Mouse (Mus musculus): ENCODE data around the gene 2810006K23Rik.
"Not testable (repeated sequence)": the region's sequence is repeated elsewhere in the genome, so short reads cannot be mapped to it uniquely, and the experiment has no call there.

2810006K23Rik gene

GRCm38 (mm10) chr5:124327510-124328364 is at the start of gene 2810006K23Rik, which contains the start of gene Mphosph9:
Gene 2810006K23Rik (plus strand): TSS chr5:124328089.
Gene Mphosph9 (minus strand): TSS chr5:124327972.
- DNase-seq (ENCODE audit: low read depth), result peak; percentile 99

- DNase-seq (ENCODE audit: low read depth), result no peak
Observed at GRCm38 (mm10) chr5:124282854-124283253, 45.0 kb upstream of the 2810006K23Rik start.

GRCm38 (mm10) chr5:124284330-124284729 is 43.6 kb upstream of the 2810006K23Rik start:
- no peak for DNase-seq (ENCODE audit: low read depth)

GRCm38 (mm10) chr5:124287616-124288247 is 40.2 kb upstream of the 2810006K23Rik start:
- no peak for DNase-seq (ENCODE audit: low read depth)

- no peak for DNase-seq (ENCODE audit: low read depth)
Observed at GRCm38 (mm10) chr5:124290216-124290615, 37.7 kb upstream of the 2810006K23Rik start.

- no peak for DNase-seq (ENCODE audit: low read depth)
Observed at GRCm38 (mm10) chr5:124293967-124294366, 33.9 kb upstream of the 2810006K23Rik start.

- no peak for DNase-seq (ENCODE audit: low read depth)
Observed at GRCm38 (mm10) chr5:124296475-124296874, 31.4 kb upstream of the 2810006K23Rik start.

GRCm38 (mm10) chr5:124299307-124299706 is 28.6 kb upstream of the 2810006K23Rik start:
- not testable (repeated sequence) for DNase-seq (ENCODE audit: low read depth)

- no peak for DNase-seq (ENCODE audit: low read depth)
Observed at GRCm38 (mm10) chr5:124300132-124300531, 27.8 kb upstream of the 2810006K23Rik start.

- DNase-seq (ENCODE audit: low read depth), result peak; percentile 6
Observed at GRCm38 (mm10) chr5:124302853-124303252, 25.0 kb upstream of the 2810006K23Rik start.

- DNase-seq (ENCODE audit: low read depth), result no peak
Observed at GRCm38 (mm10) chr5:124309155-124309554, 18.7 kb upstream of the 2810006K23Rik start.

- DNase-seq (ENCODE audit: low read depth), result no peak
Observed at GRCm38 (mm10) chr5:124310091-124310490, 17.8 kb upstream of the 2810006K23Rik start.

GRCm38 (mm10) chr5:124315498-124315897 is 12.4 kb upstream of the 2810006K23Rik start:
- no peak for DNase-seq (ENCODE audit: low read depth)

GRCm38 (mm10) chr5:124315941-124316340 is 11.9 kb upstream of the 2810006K23Rik start:
- DNase-seq (ENCODE audit: low read depth), result no peak

GRCm38 (mm10) chr5:124317648-124318047 is 10.2 kb upstream of the 2810006K23Rik start:
- no peak for DNase-seq (ENCODE audit: low read depth)

- DNase-seq (ENCODE audit: low read depth), result no peak
Observed at GRCm38 (mm10) chr5:124326829-124327228, 1.1 kb upstream of the 2810006K23Rik start.

- DNase-seq (ENCODE audit: low read depth), result no peak
Observed at GRCm38 (mm10) chr5:124330086-124330485, 2.2 kb downstream of the 2810006K23Rik start.

GRCm38 (mm10) chr5:124334392-124334791 is 6.5 kb downstream of the 2810006K23Rik start:
- DNase-seq (ENCODE audit: low read depth), result no peak

GRCm38 (mm10) chr5:124337103-124337502 is 9.2 kb downstream of the 2810006K23Rik start:
- DNase-seq (ENCODE audit: low read depth), result no peak

GRCm38 (mm10) chr5:124337909-124338308 is 10.0 kb downstream of the 2810006K23Rik start:
- DNase-seq (ENCODE audit: low read depth), result no peak

GRCm38 (mm10) chr5:124338791-124339190 is 10.9 kb downstream of the 2810006K23Rik start:
- no peak for DNase-seq (ENCODE audit: low read depth)

GRCm38 (mm10) chr5:124341753-124342339 is 14.0 kb downstream of the 2810006K23Rik start:
- DNase-seq (ENCODE audit: low read depth), result not testable (repeated sequence)

GRCm38 (mm10) chr5:124342897-124343296 is 15.0 kb downstream of the 2810006K23Rik start:
- no peak for DNase-seq (ENCODE audit: low read depth)

Measured in c-Kit-positive CD71-negative TER-119-negative erythroid progenitor cells, embryonic 14.5 days (primary cell).